Mouse (Mus musculus) thymus, postnatal 36 days (tissue): ENCODE measurements around the gene Axin1.
"Not testable (repeated sequence)": the region's sequence is repeated elsewhere in the genome, so short reads cannot be mapped to it uniquely, and the experiment has no call there.

Experiments
- DNase-seq, 2 experiments: peaks; one replicate each; pipeline ENCODE4 v3.0.0; 2022; ENCODE audit warnings: mixed read lengths in 2 of 2

The Axin1 gene

DNA sequence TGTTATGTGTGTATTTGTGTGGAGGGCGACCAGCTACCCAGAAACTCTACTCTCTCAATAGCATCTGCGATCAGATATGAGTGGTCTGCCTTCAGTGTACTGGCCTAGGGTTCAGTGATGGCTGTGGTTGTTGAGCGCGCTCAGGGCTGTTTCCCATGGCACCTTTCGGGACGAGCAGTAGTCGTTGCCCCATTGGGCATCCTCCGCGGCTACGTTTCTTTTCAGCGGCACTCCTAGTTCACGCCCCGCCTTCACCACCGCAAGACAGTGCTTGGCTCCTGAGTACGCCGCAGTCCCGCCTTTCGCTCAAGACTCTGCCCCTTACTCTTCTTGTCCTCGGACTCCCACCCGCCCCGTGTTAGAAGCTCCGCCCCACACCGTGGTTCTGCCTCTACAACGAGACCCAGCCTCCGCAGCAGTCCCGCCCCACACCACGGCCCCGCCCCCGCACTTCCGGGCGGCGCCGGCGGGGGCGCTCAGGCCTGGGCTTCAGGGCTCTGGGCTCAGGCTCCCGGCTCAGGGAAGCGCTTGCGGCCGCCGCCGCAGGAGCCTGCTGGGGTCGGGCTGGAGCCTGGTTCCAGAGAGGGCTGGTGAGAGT, at the start of gene Axin1:
Gene Axin1 (plus strand): TSS at position 450 of the 598 bp plus-strand sequence.
- peak; percentile 96 to 99 for DNase-seq

DNA sequence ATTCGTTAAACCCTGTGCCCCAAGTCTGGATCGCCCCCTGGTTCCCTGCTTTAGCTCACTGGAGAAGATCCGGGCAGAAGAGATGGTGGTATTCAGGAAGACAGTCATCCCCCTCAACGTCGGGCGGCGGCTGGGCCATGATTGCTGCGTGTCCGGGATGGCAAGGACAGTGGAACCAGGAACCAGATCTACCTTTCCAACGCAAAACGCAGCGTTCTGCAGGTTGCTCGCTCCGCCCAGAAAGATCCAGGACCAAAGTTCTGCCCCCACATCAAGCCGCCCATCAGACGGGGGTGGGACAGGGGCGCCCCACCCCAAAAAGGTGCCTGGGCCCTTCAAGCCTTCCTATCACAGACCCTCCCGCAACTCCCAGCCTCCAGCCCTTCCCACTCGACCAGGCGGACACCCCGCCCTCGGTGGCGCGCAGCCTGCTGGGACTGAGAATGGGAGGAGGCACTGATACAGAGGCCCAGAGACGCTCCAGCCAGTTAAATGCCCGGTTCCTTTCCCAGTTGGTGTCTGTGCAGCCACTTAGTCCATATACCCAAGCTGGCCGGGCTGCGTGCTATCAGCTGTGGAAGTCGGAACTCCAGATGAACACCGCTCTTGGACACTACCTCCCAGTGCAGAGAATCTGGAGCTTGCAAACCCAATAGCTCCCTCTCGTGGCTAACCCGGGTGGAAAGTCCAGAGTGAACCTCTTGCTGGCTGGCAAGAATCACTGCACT, 48.4 kb upstream of the Axin1 start, which contains the start of gene Decr2:
Gene Decr2 (minus strand): TSS at position 433 of the 728 bp plus-strand sequence.
- DNase-seq: peak; percentile 78 to 81

DNA sequence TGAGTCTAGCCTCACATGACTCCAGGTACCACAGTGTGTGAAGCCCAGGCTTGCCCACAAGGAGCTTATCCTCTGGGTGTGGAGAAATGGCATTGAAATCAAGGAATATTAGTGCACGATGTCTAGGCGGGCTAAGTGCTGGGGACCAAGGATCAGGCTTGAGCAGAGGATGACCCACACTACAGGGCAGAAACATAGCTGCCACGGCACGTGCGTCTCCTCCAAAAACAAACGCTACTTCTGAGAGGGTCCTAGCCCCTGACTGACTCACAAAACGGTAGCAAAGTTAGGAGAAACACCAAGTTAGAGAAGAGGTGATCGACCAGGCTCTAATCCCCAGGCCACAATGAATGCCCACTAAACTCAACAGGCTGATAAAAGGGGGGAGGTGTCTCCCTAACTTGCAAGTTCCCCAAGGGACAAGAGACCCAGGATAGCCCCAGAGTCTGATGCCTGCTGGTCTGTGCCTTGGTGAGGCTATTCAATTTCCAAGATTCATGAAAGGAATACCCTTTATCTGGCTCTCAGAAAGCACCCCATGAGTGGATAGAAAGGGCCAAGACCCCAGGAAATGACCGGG, 43.9 kb upstream of the Axin1 start:
- no peak for DNase-seq

DNA sequence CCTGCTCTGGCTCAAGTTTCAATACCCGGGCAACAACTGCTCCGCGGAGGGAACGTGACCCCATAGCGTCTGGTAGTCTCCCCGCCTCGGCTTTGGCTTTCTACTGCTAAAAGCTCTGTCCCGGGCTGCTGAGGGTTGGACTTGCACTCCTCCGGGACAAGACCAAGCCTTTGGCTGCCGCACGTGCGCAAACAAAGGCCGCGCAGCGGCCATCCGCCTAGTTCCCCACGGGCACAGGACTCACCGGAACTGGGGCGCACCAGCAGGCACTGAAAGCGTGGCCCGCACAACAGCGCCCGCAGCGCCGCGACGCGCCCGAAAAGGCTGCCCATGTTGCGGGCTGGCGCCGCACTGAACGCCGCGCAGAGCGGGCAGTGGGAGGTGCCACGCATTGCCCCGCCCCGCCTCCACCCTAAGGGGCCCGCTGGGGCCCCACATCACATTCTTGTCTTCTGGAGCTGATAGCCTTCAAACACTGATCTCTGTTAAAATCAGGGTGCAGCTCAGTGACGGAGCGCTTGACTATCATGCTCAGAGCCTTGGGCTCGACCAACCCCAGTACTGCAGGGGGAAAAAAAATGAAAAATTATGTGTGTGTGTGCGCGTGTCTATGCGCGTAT, 43.3 kb upstream of the Axin1 start, which contains the start of gene Nme4:
Gene Nme4 (minus strand): TSS at position 482 of the 620 bp plus-strand sequence.
- DNase-seq: peak; percentile 58 to 60

DNA sequence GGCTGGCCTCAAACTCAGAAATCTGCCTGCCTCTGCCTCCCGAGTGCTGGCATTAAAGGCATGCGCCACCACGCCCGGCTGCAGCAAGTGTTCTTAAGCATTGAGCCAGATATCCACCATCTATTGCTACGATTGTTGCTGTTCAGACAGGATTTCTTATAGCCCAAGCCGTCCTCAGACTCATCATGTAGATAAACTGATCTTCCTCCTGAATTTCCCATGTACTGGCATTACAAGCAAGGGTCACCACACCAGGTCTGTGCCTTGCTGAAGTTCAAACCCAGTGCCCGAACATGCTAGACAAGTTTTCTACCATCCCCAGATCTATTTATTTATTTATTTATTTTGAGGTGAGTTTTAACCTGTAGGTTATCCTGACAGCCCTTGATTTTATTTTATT, 40.0 kb upstream of the Axin1 start:
- no peak for DNase-seq

DNA sequence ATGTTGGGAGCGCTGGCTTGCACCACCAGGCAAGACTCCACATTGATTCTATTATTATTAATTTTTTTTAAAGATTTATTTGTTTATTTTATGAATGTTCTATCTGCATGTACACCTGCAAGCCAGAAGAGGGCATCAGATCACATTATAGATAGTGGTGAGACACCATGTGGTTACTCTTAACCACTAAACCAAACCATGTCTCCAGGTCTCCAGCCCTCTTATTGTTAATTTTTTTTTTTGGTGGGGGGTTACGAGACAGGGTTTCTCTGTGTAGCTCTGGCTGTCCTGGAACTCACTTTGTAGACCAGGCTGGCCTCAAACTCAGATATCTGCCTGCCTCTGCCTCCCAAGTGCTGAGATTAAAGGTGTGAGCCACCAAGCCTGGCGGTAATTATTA, 39.2 kb upstream of the Axin1 start:
- not testable (repeated sequence) for DNase-seq

- DNase-seq: no peak
Measured at GRCm38 (mm10) chr17:26100166-26100565, 38.3 kb upstream of the Axin1 start.

GRCm38 (mm10) chr17:26101478-26101877, 37.0 kb upstream of the Axin1 start:
- DNase-seq: no peak

DNA sequence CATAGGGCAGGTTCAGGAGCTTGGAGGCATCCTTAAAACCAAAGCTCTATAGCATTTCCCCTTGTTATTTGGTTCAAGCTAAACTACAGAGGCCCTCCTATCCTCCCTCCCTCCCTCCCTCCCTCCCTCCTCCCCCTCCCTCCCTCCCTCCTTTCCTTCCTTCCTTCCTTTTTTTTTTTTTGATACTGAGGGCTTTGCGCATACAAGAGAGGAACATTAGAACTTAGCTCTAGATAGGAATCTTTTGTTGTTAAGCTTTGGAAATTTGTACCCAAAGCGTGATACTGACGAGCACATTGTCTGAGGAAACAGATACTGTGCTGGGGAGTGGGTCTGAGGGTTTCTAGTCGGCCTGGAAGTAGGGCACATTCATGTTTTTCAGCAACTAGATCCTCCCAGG, 32.9 kb upstream of the Axin1 start:
- DNase-seq: no peak

- no peak for DNase-seq
Measured at GRCm38 (mm10) chr17:26110156-26110555, 28.3 kb upstream of the Axin1 start.

DNA sequence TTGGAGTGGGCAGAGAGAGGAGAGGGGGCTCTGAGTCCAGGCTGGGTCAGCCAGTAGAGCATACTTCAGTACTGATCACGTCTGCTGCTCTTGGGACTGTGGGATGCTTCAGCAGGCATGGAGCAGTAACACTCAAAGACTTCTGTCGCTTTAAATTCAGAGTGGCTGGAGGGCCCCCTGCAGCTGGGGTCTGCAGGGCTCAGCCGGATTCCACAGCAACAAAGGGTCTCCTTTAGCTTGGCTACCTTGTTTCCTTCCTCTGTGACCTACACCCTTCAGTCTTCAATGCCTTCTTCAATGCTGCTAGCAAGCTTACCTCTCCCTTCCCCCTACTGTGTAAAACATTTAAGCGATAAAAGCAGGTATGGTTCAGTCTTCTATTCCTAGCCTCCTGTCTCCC, 27.5 kb upstream of the Axin1 start:
- DNase-seq: no peak

GRCm38 (mm10) chr17:26111722-26112121, 26.8 kb upstream of the Axin1 start:
- no peak for DNase-seq

- no peak for DNase-seq
Measured at GRCm38 (mm10) chr17:26112751-26113150, 25.7 kb upstream of the Axin1 start.

DNA sequence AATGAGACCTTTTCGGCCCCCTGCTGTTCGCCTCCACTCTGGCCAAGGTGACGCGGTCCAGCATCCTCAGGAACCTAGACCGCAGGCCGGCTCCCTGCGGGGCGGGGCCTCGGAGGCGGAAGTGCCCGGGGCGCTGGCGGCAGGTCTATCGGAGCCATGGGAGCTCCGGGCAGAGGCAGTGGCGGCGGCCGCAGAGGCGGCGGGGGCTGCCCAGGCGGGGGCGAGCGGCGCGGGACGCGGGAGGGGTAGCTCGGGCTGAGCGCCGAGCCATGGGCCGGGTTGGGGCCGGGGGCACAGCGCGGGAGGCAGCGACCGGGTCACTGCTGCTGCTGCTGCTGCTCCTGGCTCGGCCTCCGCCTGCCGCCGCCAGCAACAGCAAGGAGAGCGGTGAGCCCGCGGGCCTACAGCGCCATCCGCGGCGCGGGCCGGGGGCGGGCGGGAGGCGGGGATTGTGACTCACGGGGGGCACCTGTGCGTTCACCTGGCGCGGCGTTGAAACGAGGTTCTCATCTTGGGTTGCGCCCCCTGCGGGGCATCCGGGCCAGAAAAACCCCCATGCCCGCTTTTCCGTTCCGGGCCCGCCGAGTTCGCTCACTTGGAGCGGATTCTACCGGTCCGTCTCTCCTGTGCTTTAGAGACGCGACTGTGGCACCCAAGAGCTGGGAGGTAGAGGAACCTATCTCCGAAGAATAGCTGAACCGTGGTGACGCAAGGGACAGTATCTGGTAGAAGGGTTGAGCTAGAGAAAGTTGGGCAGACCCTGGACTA, 25.1 kb upstream of the Axin1 start, which contains the start of gene Tmem8:
Gene Tmem8 (plus strand): TSS at position 119 of the 768 bp plus-strand sequence.
- peak; percentile 79 for DNase-seq

- no peak for DNase-seq
Measured at GRCm38 (mm10) chr17:26114061-26114460, 24.4 kb upstream of the Axin1 start.

DNA sequence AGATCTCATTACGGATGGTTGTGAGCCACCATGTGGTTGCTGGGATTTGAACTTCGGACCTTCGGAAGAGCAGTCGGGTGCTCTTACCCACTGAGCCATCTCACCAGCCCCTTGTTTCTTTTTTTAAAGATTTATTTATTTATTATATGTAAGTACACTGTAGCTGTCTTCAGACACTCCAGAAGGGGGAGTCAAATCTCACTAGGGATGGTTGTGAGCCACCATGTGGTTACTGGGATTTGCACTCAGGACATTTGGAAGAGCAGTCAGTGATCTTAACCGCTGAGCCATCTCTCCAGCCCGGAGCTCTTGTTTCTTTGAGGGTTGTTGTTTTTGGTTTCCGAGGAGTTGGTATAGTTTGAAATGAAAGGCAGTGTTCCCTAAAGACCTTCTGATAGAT, 24.0 kb upstream of the Axin1 start:
- DNase-seq: not testable (repeated sequence)

- no peak for DNase-seq
Measured at GRCm38 (mm10) chr17:26115205-26115898, 23.1 kb upstream of the Axin1 start.

- DNase-seq: no peak
Measured at GRCm38 (mm10) chr17:26115956-26116487, 22.5 kb upstream of the Axin1 start.

GRCm38 (mm10) chr17:26116503-26117258, 21.8 kb upstream of the Axin1 start:
- peak in 1 of 2 experiments; percentile 5 for DNase-seq

GRCm38 (mm10) chr17:26119766-26120710, 18.4 kb upstream of the Axin1 start:
- peak; percentile 69 to 70 for DNase-seq
